Mouse (Mus musculus) thymus, postnatal 25 days (tissue): ENCODE results near the gene Ncbp2.
"Not testable (repeated sequence)": the region's sequence is repeated elsewhere in the genome, so short reads cannot be mapped to it uniquely, and the experiment has no call there.

Experiments used
- DNase-seq: peaks from one replicate; pipeline ENCODE4 v3.0.0; 2022

Ncbp2 gene

DNA sequence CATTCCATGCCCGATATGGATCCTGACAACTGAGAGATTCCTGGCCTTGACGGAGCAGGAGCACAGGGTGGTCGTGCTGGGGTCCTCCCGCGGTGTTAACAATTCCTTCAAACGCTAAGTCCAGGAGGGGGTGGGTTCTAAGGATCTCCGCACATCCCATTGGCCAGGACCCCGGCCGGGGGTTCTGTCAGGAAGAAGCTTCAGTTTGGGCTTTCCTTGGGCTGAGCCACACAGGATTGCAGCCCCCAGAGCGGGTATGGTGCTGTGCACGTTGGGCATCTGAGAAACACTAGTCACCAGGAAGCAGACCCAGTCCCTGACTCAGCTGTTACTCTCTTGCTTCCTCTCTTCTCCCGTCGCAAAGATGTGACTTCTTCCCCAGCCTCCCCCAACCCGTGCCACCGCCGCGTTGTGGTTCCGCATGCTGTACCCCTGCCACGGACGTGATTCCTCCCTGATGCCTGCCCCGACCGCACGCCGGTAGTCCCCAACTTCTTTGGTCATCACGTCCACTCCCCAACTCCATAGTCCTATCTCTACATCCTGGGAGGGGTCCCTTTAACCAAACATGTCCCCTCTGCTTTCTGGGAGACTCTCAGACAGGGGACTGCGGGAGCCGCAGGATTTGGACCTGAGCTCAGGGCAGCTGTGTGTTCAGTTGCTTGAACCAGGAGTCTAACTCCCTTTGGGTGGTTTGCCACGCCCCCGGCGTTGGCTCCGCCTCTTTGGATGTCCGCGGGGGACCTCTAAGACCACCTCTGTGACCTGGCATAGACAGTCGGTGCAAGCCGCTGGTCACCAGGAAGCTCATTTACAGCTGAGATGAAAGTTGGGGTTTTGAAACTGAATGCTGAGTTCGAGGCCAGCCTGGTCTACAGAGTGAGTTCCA, 13.0 kb upstream of the Ncbp2 start:
- DNase-seq: no peak

DNA sequence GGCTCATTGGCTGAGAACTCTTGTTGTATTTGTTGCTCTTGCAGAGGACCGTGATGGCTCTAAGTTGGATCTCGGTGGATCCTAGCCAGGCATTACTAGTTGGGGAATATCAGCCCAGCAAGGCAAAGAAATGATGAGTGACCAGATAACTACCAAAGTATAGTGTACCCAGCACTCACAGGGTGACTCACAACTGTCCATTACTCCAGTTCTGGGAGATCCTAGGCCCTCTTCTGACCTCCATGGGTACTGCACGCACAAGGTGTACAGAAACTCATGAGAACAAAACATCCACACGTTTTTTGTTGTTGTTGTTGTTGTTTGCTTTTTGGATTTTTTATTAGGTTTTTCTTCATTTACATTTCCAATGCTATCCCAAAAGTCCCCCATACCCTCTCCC, 11.7 kb upstream of the Ncbp2 start:
- no peak for DNase-seq

DNA sequence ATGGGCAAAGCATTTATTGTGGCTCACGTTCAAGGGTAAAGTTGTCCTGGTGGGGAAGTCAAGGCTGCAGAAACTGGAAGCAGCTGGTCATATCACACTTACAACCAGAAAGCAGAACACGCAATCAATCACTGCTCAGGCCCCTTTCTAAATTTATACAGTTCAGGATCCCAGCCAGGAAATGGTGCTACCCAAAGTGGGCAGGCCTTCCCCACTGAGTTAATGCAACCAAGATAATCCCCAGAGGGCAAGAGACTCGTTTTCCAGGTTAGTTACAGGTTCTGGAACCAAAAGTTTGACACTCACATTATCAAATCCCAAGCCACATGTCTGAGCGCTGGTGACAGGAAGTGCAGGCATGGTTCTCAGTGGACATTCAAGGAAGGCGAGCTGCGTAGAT, 9.5 kb upstream of the Ncbp2 start:
- DNase-seq: no peak

GRCm38 (mm10) chr16:31940586-31940985, 7.7 kb upstream of the Ncbp2 start:
- no peak for DNase-seq

DNA sequence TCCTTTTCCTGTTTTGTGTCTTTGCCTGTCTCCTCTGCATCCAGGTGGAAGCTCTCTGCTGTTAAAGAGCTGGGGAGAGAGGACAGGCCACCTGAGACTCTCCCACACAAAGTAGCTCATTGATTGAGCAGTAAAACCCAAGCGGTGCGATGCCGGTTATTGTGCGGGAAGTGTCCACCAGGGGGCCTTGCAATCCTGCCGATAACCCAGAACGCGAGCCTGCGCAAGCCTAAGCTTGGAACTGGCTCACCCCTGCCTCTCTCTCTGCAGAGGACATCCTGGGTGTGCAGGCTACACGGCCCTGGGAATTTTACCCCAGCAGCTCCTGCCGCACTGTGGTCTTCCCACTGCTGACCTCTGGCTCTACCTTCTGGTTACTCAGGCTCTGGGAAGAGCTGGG, 4.3 kb upstream of the Ncbp2 start:
- DNase-seq: peak; percentile 82

DNA sequence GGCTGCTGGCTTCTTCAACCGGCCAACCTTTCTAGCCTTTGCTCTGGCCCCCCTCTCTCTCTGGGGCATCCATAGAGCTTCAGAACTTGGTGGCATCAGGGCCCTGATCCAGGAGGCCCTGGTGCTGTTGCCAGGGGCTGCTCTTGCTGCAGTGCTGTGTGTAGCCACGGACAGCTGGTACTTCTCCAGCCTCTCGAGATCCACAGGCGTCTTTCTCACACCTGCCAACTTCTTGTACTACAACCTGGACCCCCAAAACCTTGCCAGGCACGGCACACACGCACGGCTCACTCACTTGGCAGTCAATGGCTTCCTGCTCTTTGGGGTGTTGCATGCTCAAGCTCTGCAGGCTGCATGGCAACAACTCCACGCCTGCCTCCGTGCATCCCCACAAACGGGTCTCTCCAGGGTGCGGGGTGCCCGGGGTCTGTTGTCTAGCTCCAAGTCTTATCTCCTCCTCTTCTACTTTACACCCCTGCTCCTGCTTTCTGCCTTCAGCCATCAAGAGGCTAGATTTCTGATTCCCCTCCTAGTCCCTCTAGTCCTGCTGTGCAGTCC, 3.5 kb upstream of the Ncbp2 start:
- DNase-seq: no peak

- DNase-seq: no peak
Measured at GRCm38 (mm10) chr16:31945372-31945771, 2.9 kb upstream of the Ncbp2 start.

- not testable (repeated sequence) for DNase-seq
Measured at GRCm38 (mm10) chr16:31945986-31946385, 2.3 kb upstream of the Ncbp2 start.

GRCm38 (mm10) chr16:31947333-31947732, 980 bp upstream of the Ncbp2 start:
- DNase-seq: no peak

DNA sequence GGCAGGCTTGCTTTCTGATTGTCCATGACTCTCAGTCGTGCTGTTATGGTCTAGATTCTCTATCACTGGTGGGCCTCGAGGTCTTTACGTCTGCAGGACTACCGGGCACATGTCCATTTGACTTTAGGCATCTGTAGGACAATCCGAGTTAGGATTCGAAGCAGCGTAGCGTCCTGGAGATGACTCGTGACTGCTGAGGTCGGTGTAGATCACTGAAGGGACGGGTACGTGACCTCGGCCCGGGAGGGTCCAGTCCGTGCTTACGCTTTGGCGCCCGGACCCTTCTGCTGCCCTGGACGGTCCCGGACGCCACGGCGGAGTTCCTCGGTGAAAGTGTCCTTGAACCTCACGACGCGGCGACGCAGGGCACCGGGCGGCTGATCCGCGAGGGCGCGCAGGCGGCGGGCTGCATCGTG, 404 bp upstream of the Ncbp2 start:
- peak; percentile 7 for DNase-seq

DNA sequence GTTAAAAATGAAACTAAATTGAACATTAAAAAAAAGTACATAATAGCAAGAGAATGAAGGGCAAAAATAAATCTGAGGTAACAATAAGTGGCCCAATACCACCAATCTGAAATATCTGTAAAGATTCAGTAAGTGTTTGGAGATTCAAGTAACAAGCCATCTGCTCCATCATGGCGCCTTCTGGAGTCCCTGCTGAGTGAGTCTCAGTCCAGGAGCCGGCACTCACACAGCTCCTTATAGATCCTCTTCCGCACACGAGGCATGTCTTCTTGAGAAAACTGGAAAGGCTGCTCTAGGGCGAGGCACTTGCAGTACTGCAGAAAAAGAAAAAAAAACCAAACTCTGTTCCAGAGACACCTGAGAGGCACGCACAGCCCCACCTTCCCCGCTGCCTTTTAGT, 14.9 kb downstream of the Ncbp2 start:
- no peak for DNase-seq

DNA sequence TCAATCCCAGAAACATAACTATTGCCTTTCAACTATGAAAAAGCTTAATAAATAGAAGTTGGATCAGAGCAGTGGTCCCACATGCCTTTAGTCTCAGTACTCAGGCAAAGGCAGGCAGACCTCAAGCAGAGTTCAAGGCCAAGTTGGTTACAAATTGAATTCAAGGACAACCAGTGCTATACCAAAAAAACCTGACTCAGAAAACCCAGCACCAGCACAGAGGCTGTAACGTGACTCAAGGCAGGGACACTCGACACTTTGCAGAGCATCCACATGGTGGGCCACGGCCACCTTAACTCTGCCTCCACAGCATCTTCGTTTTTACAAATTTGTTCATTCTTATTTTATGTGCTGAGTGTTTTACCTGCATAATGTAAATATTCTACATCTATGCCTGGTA, 26.9 kb downstream of the Ncbp2 start:
- no peak for DNase-seq

- DNase-seq: no peak
Measured at GRCm38 (mm10) chr16:31979501-31979900, 31.2 kb downstream of the Ncbp2 start.

DNA sequence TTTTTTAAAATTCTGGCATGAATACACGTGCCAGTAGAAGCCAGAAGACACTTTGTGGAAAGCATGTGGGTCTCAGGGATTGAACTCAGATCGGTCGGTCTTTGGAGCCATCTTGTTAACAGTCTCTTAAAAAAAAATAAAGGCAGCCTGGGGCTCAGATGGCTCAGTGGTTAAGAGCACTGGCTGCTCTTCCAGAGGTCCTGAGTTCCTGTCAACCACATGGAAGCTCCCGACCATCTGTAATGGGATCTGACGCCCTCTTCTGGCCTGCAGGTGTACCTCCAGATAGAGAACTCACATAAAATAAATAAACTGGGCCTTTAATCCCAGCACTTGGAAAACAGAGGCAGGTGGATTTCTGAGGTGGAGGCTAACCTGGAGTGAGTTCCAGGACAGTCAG, 32.6 kb downstream of the Ncbp2 start:
- no peak for DNase-seq

DNA sequence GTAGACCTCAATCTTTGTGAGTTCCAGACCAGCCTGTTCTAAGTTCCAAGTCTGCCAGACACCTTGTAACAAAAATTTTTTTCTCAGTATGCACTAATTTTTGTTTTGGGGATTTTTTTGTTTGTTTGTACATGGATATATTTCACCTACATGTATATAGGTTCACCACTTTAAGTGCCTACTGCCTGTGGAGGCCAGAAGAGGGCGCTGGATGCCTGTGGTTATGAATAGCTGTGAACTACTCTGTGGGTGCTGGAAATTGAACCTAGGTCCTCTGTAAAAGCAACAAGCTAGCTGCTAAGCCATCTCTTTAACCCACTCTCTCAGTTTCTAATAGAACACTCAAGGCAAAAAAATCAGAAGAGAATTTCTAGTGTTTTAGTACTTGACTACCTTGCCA, 43.7 kb downstream of the Ncbp2 start:
- DNase-seq: no peak

- no peak for DNase-seq
Measured at GRCm38 (mm10) chr16:31993195-31993594, 44.9 kb downstream of the Ncbp2 start.

DNA sequence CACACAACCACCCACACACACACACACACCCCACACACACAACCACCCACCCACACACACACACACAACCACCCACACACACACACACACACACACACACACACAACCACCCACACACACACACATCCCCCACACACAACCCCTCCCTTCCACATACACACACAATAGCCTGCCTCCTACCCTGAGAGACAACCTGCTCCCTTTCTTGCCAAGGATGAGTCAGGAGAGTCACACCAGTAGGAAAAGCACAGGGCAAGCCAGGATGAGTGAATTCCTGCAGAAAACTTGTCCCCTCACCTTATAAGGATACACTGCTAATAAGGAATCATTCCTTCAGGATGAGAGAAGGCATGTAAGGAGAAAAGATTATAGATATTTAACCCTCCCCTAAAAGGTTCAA, 45.6 kb downstream of the Ncbp2 start:
- no peak for DNase-seq

GRCm38 (mm10) chr16:31996371-31996770, 48.1 kb downstream of the Ncbp2 start:
- no peak for DNase-seq

DNA sequence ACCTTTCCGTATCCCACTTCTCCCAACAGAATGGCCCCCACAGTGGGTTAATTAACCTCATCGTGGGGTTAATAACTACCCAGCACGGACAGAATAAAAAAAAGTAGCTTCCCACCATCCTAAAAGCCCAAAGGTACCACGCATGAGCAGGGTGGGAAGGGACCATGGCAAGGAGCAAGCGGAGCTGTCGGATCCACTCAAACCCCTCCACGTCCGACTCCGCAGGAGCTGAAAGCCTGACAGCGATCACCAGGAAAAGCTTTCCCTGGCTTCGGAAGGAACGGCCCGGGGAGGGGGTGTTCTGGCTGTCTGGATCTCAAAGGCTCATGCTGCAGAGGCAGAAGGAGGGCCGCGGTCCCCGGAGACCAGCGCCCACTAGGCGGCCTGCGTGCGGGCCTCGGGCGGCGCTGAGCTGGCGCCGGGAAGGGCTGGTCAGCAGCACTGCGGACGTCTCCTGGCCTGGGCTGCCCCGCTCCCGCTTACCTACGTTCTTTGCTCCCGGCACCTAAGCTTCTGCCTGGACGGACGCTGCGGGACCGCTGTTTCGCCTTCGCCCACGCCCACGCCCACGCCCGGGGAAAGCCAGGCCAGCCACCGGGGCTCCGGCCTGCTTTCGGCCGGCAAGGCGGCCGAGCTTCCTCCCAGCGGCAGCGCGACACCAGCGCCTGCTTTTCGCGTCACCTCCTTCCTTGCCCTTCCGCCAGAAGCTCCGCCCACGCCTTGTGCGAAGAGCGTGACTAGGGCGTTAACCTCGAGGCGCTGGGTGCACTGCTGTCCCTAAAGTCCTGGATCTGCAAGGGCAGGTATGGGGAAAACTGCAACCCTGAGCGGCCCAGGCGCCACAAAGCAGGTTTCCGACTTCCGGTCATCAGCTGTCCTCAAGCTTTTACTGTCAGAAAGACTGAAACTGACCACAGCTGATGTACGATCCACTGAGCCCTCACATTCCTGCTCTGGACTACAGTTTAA, 54.5 kb downstream of the Ncbp2 start, which contains the start of gene Senp5:
Gene Senp5 (minus strand): TSS at position 779 of the 969 bp plus-strand sequence.
- peak; percentile 86 for DNase-seq

DNA sequence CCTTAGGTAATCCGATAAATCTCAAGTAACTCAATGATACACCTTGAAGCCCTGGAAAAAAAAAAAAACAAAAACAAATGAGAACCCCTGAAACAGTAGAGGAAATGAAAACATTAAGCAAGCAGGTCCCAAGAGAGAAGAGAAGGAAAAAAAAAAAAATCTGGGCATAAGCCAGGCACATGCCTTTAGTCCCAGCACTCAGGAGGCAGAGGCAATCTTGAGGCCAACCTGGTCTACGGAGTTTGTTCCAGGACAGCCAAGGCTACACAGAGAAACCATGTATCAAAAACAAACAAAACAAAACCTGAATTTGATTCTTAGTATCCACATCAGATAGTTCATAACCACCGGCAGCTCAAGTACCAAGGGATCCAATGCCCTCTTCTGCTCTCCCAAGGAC, 56.4 kb downstream of the Ncbp2 start:
- no peak for DNase-seq

DNA sequence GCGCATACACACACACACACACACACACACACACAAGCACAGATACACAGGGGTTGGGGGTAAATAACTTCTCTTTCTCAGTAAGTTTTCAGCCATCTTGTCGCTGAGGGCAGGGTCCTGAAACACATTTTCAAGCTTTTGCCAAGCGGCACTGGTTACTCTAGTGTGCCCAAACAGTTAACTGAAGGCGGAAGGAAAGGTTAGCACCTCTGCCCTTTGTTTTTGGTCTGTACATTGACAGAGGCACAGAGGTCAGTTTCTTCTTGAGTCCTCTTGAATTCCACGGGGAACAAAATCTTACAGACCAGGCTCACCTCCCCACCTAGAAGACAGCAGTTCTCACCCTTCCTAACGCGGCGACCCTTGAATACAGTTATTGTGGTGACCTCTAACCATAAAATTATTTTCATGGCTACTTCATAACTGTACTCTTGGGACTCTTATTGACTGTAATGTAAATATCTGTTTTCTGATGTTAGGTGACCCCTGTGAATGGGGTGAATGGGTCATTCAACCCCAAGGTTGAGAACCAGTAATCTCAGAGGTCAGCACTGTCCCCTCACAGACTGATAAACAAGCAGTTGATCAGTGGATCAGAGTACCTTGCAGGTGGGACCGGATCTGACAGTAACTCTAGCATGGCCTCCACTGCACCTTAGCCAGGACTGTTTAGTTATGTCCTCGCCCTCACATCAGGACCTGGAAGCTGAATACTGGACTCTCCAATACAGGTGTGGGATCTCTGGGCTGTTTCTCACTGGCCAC, 60.4 kb downstream of the Ncbp2 start:
- no peak for DNase-seq

GRCm38 (mm10) chr16:32009913-32010312, 61.6 kb downstream of the Ncbp2 start:
- DNase-seq: no peak

GRCm38 (mm10) chr16:32010330-32010729, 62.0 kb downstream of the Ncbp2 start:
- DNase-seq: no peak
